Mouse (Mus musculus) kidney, postnatal 0 days (tissue): ENCODE measurements around the gene Fthl17b. TPM values are rescaled to one million over a fixed set of nuclear protein-coding genes. Genes with fewer than 3 reads are reported as not detected.
"Not testable (repeated sequence)": the region's sequence is repeated elsewhere in the genome, so short reads cannot be mapped to it uniquely, and the experiment has no call there.

Experiments
- ATAC-seq: fragments of 200-750 bp; cut with Nextera tagmentation; replicated peaks from 2 replicates; pipeline ENCODE4 v1.8.0; 2017; ENCODE audit warnings: low read depth, moderate number of reproducible peaks, moderate TSS enrichment, moderate library complexity; ENCODE audit not compliant: low FRiP score
- DNase-seq: peaks from one replicate; pipeline ENCODE4 v3.0.0-alpha.2; 2016; ENCODE audit warnings: low spot score
- H3K27ac ChIP-seq: fragments of 300-500 bp; sonication (generic); 2 replicates; pipeline ENCODE4 v1.5.1; 2014; ENCODE audit warnings: mild to moderate bottlenecking
- H3K27me3 ChIP-seq: fragments of 300-500 bp; sonication (generic); 2 replicates; pipeline ENCODE4 v1.6.1; 2014; ENCODE audit warnings: low read length, mixed read lengths; ENCODE audit not compliant: insufficient read depth
- H3K36me3 ChIP-seq: fragments of 300-500 bp; sonication (generic); 2 replicates; pipeline ENCODE4 v1.6.1; 2014; ENCODE audit warnings: low read length, mixed read lengths; ENCODE audit not compliant: insufficient read depth
- H3K4me1 ChIP-seq: fragments of 300-500 bp; sonication (generic); replicated peaks from 2 replicates; pipeline ENCODE4 v1.6.1; 2014; ENCODE audit warnings: antibody characterized with exemption, low read length, mixed read lengths; ENCODE audit not compliant: insufficient read depth
- H3K4me2 ChIP-seq: fragments of 300-500 bp; sonication (generic); 2 replicates; pipeline ENCODE4 v1.6.1; 2014; ENCODE audit warnings: mild to moderate bottlenecking, low read length, moderate library complexity, mixed read lengths
- H3K4me3 ChIP-seq: fragments of 300-500 bp; sonication (generic); replicated peaks from 2 replicates; pipeline ENCODE4 v1.5.1; 2014; ENCODE audit warnings: low read depth, low read length
- H3K9ac ChIP-seq: fragments of 300-500 bp; sonication (generic); 2 replicates; pipeline ENCODE4 v1.6.1; 2014; ENCODE audit warnings: low read depth, low read length
- H3K9me3 ChIP-seq: fragments of 300-500 bp; sonication (generic); replicated peaks from 2 replicates; pipeline ENCODE4 v1.6.1; 2016; ENCODE audit warnings: low read length, inconsistent platforms, mixed read lengths
- CTCF ChIP-seq: IDR thresholded peaks from 2 replicates; pipeline ENCODE4 v1.5.1; 2016; ENCODE audit warnings: antibody characterized with exemption, low read depth, mild to moderate bottlenecking, moderate library complexity
- WGBS: fragments of 180-500 bp; shearing (Covaris S2); extraction: QIAGEN DNeasy Blood & Tissue Kit; methylation state at CpG from one replicate; pipeline ENCODE4 v1.1.7; 2014; 5-methylcytosine and 5-hydroxymethylcytosine counted together
- polyA plus RNA-seq: library from polyadenylated mRNA; unstranded; fragments of >200 nt; fragmentation: Nextera tagmentation; extraction: Ambion mirVana; gene quantifications from 2 replicates; pipeline ENCODE4 v1.2.1, GENCODE M21; 2015

The Fthl17b gene
- polyA plus RNA-seq, result not detected in 2 replicates

DNA sequence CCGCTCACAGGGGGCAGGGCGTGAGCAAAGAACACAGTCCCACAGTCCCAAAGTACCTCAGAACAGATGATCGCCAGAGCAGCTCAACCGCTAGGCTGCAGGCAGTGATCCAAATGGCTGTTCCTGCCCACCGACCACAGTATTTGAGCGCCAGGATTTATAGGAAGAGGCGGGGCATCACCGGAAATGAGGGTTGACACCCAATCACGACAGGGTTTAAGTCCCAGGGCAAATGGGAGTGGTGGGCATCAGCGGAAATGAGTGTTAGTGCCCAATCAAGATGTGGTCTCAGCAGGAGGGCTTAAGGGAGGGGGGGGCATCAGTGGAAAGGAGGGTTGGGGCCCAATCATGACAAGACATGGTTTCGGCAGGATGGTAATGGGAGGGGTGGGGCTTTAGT is at the start of gene Fthl17b:
TSS of gene Fthl17b (minus strand) at position 101 of the 400 bp plus-strand sequence.
- WGBS, result 95% methylated on average over 4 of the region's 11 CpGs
- H3K4me1 ChIP-seq, result not testable (repeated sequence)

GRCm38 (mm10) chrX:8986655-8987054 is 23.9 kb upstream of the Fthl17b start, which contains the start of gene Fthl17d:
Gene Fthl17d, minus strand, starts transcription at chrX:8986755.
- H3K4me2 ChIP-seq, H3K27me3 ChIP-seq, H3K9me3 ChIP-seq, H3K9ac ChIP-seq, H3K4me1 ChIP-seq, H3K4me3 ChIP-seq, H3K27ac ChIP-seq, H3K36me3 ChIP-seq, ATAC-seq, DNase-seq: not testable (repeated sequence)
- WGBS, result no CpG with 5 or more reads among the region's 9 CpGs

More for the DNA sequence above, at the start of gene Fthl17b:
- not testable (repeated sequence) for H3K4me3 ChIP-seq, ATAC-seq, H3K36me3 ChIP-seq, H3K27me3 ChIP-seq, H3K4me2 ChIP-seq, H3K27ac ChIP-seq, H3K9ac ChIP-seq, H3K9me3 ChIP-seq, DNase-seq

DNA sequence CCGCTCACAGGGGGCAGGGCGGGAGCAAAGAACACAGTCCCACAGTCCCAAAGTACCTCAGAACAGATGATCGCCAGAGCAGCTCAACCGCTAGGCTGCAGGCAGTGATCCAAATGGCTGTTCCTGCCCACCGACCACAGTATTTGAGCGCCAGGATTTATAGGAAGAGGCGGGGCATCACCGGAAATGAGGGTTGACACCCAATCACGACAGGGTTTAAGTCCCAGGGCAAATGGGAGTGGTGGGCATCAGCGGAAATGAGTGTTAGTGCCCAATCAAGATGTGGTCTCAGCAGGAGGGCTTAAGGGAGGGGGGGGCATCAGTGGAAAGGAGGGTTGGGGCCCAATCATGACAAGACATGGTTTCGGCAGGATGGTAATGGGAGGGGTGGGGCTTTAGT is 13.7 kb upstream of the Fthl17b start, which contains the start of gene Fthl17c:
TSS of gene Fthl17c (minus strand) at position 101 of the 400 bp plus-strand sequence.
- not testable (repeated sequence) for H3K4me3 ChIP-seq, H3K27me3 ChIP-seq, H3K9me3 ChIP-seq, H3K9ac ChIP-seq, H3K4me1 ChIP-seq, H3K4me2 ChIP-seq, DNase-seq, H3K27ac ChIP-seq, H3K36me3 ChIP-seq, ATAC-seq
- WGBS, result no CpG with 5 or more reads among the region's 11 CpGs

DNA sequence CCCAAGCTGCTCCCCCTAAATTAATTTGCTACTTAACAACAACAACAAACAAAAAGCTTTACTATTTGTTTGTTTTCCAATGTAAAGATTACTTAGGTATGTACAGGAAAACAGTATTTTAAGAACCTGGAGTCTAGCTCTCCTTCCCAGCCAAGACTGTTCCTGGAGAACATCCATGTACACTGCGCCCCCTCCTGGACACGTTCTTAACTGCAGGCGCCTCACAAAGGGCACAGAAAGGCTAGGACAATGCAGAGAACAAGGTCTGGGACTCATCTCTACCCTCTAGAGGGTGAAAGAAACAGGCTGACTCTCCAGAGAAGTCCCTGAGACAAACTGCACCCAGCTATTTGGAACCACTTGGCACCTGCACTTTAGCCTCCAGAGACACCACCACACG is 1.8 kb upstream of the Fthl17b start:
- 41% methylated on average over 4 of the region's 4 CpGs for WGBS
- TF ChIP-seq CTCF, result peak; percentile 10; the same call in 1 of the 2 replicates

DNA sequence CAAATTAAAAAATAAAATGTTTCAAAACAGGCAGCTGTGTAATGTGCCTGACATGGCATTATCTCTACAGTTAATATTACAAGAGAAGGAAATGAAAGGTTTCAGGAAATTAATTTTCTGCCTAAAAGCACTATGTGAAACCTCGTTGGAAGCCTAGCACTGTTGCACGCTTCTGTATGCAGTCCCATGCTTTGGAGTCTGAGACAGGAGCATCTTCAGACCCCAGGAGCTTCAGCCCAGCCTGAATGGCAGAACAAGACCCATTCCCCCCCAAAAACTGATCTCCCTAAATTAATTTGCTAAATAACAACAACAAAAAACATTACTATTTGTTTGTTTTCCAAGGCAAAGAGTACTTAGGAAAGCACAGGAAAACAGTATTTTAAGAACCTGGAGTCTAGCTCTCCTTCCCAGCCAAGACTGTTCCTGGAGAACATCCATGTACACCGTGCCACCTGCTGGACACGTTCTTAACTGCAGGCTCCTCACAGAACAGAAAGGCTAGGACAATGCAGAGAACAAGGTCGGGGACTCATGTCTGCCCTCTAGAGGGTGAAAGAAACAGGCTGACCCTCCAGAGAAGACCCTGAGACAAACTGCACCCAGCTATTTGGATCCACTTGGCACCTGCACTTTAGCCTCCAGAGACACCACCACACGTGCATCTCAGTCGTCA is 14.5 kb downstream of the Fthl17b start:
- DNase-seq, result peak; percentile 70
- H3K4me1 ChIP-seq, H3K4me3 ChIP-seq, H3K4me2 ChIP-seq, H3K9ac ChIP-seq, H3K9me3 ChIP-seq, H3K27ac ChIP-seq, ATAC-seq, H3K36me3 ChIP-seq, H3K27me3 ChIP-seq: not testable (repeated sequence)
- peak; percentile 85 for TF ChIP-seq CTCF
- 16% methylated on average over 6 of the region's 7 CpGs for WGBS

More for the DNA sequence above, 1.8 kb upstream of the Fthl17b start:
- H3K27ac ChIP-seq, DNase-seq, ATAC-seq, H3K4me2 ChIP-seq, H3K4me1 ChIP-seq, H3K27me3 ChIP-seq, H3K9ac ChIP-seq, H3K4me3 ChIP-seq, H3K9me3 ChIP-seq, H3K36me3 ChIP-seq: not testable (repeated sequence)

- no peak for TF ChIP-seq CTCF
- DNase-seq (no peak), ATAC-seq (no peak)
- Histone ChIP-seq H3K27me3 (no peaks in the 10 kb centered on the region), H3K27ac (no peak overlapping the region), H3K9ac (no peak overlapping the region), H3K9me3 (no peaks in the 10 kb centered on the region), H3K4me2 (no peak overlapping the region), H3K4me1 (no peaks in the 10 kb centered on the region), H3K4me3 (no peak overlapping the region), H3K36me3 (no peaks in the 10 kb centered on the region)
- WGBS, result 73% methylated on average over 8 of the region's 8 CpGs
These were observed 18.7 kb downstream of the Fthl17b start for GRCm38 (mm10) chrX:8944041-8944440.

- no peaks in the 10 kb centered on the region for H3K27me3 ChIP-seq
- no peaks in the 10 kb centered on the region for H3K9me3 ChIP-seq
- WGBS, result 46% methylated on average over 4 of the region's 4 CpGs
- no peak overlapping the region for H3K4me2 ChIP-seq
- no peak for ATAC-seq
- no peak overlapping the region for H3K9ac ChIP-seq
- peak; percentile 1 for DNase-seq
- no peak overlapping the region for H3K4me3 ChIP-seq
- H3K4me1 ChIP-seq, result no peaks in the 10 kb centered on the region
- H3K27ac ChIP-seq, result no peak overlapping the region
- TF ChIP-seq CTCF, result no peak
- H3K36me3 ChIP-seq, result no peaks in the 10 kb centered on the region
These were observed 35.5 kb downstream of the Fthl17b start for GRCm38 (mm10) chrX:8927308-8927707.
